Mouse (Mus musculus) gastrocnemius, postnatal 10 days (tissue): ENCODE results near the gene Slc12a8. TPM values are rescaled to one million over a fixed set of nuclear protein-coding genes. Genes with fewer than 3 reads are reported as not detected.
"Not testable (repeated sequence)": the region's sequence is repeated elsewhere in the genome, so short reads cannot be mapped to it uniquely, and the experiment has no call there.

Experiments used
- DNase-seq: peaks from one replicate; pipeline ENCODE4 v3.0.0; 2021; ENCODE audit warnings: mixed read lengths
- long read RNA-seq, 2 experiments: library from polyadenylated mRNA; stranded (forward); transcript quantifications; one replicate each; pipeline ENCODE4 v2.0.0; 2021
- total RNA-seq, 2 experiments: library from RNA; stranded (reverse); gene quantifications; 2 replicates each; pipeline ENCODE4 v1.2.3; 2021

The Slc12a8 gene
- under 1 TPM; 0.27 to 0.35 TPM for total RNA-seq
- long read RNA-seq, experiment 1, partial matches to known transcripts, result 0 of 1 reads
- long read RNA-seq, experiment 1, other reads (novel, unspliced or antisense), result 1 of 1 reads
- long read RNA-seq, experiment 2, result 0 reads

DNA sequence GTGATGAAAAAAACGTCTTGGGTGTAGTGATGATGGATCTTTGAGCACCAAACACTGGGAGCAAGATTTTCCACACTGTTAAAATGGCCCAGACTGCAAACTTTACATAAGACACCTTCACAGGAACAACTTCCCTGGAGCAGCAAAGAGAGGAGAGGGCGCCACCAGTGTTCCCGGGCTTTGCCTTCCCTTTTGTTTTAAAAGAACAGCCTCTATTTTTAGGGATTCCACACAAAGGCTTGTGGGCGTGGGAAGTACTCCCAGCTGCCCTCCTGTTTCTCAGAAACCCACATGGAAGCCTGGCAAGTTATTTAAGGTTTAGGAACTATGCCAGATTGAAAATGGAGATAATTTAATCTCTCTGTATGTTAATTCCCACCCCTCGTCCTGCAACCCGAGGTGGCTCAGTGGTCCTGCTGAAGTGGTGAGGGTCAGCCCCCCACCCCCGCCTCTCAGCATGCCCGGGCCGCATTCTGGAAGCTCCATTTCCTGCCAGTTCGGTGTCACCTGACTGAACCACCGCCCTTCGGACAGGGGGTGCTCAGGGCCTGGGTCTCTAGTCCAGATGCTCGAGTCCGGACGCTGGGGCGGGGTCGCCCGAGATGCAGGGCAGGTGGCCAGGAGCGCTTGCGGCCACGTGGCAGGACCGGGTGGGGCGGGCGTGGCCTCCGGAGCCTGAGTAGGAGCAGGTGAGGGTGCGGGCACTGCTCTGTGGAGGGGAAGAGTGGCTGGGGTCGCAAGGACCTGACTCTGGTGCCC is at the start of gene Slc12a8:
TSS of gene Slc12a8 (plus strand) at position 522 of the 759 bp plus-strand sequence.
- peak; percentile 31 for DNase-seq

- no peak for DNase-seq
Observed at GRCm38 (mm10) chr16:33467451-33467850, 49.7 kb upstream of the Slc12a8 start.

GRCm38 (mm10) chr16:33469973-33470372 is 47.2 kb upstream of the Slc12a8 start:
- no peak for DNase-seq

- no peak for DNase-seq
Observed at GRCm38 (mm10) chr16:33474381-33474780, 42.7 kb upstream of the Slc12a8 start.

GRCm38 (mm10) chr16:33479926-33480325 is 37.2 kb upstream of the Slc12a8 start:
- no peak for DNase-seq

- no peak for DNase-seq
Observed at GRCm38 (mm10) chr16:33481148-33481547, 36.0 kb upstream of the Slc12a8 start.

GRCm38 (mm10) chr16:33482309-33482708 is 34.8 kb upstream of the Slc12a8 start:
- no peak for DNase-seq

DNA sequence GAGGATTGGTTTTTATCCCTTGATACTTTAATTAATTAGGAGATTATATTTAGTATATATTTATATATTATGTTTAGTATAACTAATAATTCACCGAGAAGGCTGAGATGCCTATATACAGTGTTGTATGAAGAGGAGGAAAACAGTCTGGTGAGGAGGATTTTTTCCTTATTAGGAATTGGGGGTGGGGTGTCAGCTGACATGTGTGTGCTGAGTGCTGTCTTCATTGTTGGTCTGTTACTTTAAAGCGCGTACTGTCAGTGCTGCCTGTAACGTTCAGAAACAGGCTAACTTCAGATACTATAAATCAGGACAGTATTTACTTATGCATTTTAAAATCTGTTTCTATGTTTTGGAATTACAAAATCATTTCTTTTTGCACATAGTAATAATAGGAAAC is 29.4 kb upstream of the Slc12a8 start:
- DNase-seq, result no peak

DNA sequence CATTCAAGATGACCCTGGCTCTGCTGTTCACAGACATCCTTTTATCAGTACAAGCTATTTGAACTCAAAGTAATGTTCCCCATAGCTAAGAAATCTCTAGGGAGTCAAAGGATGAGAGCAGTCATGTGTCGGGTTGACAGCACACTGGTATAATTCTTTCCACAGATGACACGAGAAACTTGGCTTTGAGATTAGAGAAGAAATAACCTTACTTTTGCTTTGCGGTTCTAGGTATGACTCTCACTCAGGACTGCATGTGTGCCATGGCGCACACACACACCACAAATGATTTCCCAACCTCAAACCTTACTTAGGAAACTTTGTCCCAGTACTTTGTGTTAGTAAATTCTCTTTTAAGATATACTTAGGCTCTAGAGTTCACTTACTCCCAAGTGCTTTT is 22.8 kb upstream of the Slc12a8 start:
- no peak for DNase-seq

DNA sequence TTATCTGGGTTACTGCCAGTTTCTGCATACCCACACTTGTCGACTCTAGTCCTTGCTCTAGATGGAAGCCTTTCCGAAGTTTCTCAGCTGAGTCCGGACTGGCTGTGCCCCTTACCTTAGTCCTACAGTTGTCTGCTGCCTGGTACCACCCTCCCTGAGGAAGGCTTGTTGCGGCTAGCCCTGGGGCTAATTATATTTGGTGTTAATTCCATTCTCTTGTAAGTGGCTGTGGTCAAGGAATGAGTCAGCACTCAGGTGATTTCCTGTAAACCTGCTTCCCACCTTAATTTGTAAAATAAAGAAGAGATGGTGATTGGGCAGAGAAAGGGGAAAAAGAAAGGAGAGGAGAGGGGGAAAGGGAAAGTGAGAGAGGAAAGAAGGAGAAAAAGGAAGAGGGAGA is 9.0 kb upstream of the Slc12a8 start:
- no peak for DNase-seq

DNA sequence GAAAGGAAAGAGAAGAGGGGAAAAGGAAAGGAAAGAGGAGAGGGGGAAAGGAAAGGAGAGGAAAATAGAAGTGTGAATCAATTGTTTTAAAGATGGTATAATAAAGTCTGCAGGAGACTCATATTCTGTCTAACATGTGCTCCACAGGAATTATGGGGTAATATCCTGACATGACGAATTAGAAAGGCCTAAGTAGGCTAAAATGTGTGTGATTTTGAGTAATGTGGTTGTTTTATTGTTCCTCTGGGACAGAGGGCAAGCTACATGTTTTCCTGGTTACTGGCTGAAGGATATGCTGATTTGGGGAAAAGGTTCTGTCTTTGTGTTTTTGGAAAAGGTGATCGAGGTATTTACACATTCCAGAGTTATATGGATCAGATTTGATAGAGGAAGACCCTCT is 7.9 kb upstream of the Slc12a8 start:
- not testable (repeated sequence) for DNase-seq

- not testable (repeated sequence) for DNase-seq
Observed at GRCm38 (mm10) chr16:33510856-33511255, 6.3 kb upstream of the Slc12a8 start.

DNA sequence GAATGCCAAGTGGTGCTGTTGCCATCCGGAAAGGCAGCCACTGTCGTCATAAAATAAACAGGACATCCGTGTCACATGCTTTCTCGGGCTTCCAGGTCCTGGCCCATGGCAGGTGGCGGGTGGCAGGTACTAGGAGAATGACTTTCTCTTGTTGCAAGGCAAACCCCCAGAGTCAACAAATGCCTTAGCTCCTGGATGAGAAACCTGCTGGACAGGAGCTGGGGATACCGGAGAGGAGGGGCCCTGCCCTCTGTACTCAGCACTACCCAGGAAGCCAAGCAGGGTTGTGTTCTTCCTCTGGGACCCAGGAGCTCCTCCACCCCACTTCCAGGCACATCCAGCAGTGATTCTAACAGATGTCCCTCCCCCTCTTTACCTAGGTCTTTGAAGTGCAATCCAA is 4.6 kb upstream of the Slc12a8 start:
- no peak for DNase-seq

DNA sequence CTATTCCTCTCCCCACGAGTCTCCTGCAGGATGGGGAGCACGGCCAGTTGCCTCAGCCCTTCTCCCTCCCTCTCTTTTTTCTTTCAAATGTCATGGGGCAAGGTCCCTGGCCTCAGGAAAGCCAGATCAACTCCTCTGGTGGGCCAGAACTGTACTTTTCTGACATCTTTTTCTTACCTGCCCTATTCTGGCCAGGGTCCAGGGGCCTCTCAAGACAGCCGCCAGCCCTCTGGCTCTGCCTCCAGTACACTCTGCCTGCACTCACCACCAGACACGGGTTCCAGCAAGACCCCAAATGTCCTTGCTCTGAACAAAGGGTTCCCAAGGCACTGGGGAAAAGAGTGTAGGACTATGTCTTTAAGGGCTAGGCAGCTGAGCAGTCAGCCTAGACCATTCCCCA is 499 bp downstream of the Slc12a8 start:
- DNase-seq, result no peak

- DNase-seq, result no peak
Observed at GRCm38 (mm10) chr16:33518236-33518635, 1.1 kb downstream of the Slc12a8 start.

GRCm38 (mm10) chr16:33519916-33520568 is 2.9 kb downstream of the Slc12a8 start:
- DNase-seq, result no peak

DNA sequence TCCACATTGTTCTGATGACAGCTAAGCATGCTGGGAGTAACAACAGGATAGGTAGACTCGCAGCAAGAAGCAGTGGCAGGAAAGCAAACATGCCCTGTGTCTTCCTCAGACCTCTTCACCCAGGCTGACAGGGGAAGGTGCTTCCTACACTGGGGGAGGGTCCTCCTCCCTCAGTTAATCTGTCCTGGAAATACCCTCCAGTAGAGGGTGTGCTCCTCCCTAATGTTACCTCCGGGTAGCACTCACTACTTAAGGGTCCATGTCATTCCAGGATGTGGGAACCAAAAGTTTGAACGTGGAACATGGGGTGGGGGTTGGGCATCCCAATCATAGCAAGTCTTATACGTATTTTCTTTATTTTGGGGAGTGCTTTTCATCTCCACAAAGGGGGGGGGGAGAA is 5.4 kb downstream of the Slc12a8 start:
- DNase-seq, result no peak

- DNase-seq, result no peak
Observed at GRCm38 (mm10) chr16:33523571-33523970, 6.4 kb downstream of the Slc12a8 start.

- no peak for DNase-seq
Observed at GRCm38 (mm10) chr16:33529502-33530454, 12.7 kb downstream of the Slc12a8 start.

GRCm38 (mm10) chr16:33531184-33531583 is 14.1 kb downstream of the Slc12a8 start:
- DNase-seq, result no peak

- DNase-seq, result no peak
Observed at GRCm38 (mm10) chr16:33536456-33536855, 19.3 kb downstream of the Slc12a8 start.

DNA sequence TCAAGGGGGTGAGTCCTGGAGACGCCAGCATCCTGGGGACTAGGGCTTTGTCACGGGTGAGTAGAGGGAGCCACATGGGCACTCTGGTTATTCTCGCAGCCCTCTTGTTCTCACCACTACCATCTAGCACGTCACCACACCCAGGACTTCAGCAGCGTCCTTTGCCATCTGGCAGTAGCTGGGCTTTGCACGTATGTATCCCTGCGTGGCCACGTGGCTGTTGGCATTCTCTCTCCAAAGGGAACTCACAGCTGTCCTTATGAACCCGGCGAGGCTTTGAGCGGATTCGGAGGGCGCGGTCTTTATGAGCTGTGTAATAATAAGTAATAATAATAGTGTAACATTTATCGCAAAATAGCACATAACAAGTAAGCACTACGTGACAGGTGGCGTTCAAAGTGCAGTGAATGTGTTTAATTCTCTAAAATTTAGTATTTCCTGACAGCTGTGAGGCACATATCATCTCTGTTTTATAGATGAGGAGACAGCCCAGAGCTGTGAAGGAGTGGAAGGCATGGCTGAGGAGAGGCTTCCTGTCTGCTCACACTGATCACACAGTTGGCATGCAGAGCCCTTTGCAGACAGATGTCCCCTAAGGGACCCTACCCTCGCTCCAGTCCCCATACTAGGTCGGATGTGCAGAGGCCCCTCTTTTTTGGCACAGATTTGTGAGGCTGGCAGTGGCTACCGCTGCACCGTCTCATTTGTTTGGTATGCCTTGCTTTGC is 20.5 kb downstream of the Slc12a8 start:
- no peak for DNase-seq
